Mouse (Mus musculus) neural tube, embryonic 14.5 days (tissue): ENCODE measurements around the gene Frmd4a. TPM values are rescaled to one million over a fixed set of nuclear protein-coding genes. Genes with fewer than 3 reads are reported as not detected.

Experiments used
- ATAC-seq: fragments of 200-750 bp; cut with Nextera tagmentation; 2 replicates; pipeline ENCODE4 v1.8.0; 2017; ENCODE audit warnings: low read depth, mild to moderate bottlenecking, moderate TSS enrichment, moderate library complexity
- H3K27ac ChIP-seq: fragments of 300-500 bp; sonication (generic); 2 replicates; pipeline ENCODE4 v1.5.1; 2014; ENCODE audit warnings: low read depth, mild to moderate bottlenecking, control low read depth, low read length, moderate library complexity, mixed read lengths
- H3K27me3 ChIP-seq: fragments of 300-500 bp; sonication (generic); 2 replicates; pipeline ENCODE4 v1.6.1; 2014; ENCODE audit warnings: low read length; ENCODE audit not compliant: control insufficient read depth, insufficient read depth
- H3K36me3 ChIP-seq: fragments of 300-500 bp; sonication (generic); 2 replicates; pipeline ENCODE4 v1.6.1; 2014; ENCODE audit warnings: low read length, mixed read lengths; ENCODE audit not compliant: control insufficient read depth, insufficient read depth
- H3K4me1 ChIP-seq: fragments of 300-500 bp; sonication (generic); 2 replicates; pipeline ENCODE4 v1.6.1; 2014; ENCODE audit warnings: low read length; ENCODE audit not compliant: control insufficient read depth, insufficient read depth
- H3K4me2 ChIP-seq: fragments of 300-500 bp; sonication (generic); 2 replicates; pipeline ENCODE4 v1.6.1; 2014; ENCODE audit warnings: mild to moderate bottlenecking, low read depth, low read length, control low read depth
- H3K4me3 ChIP-seq: fragments of 300-500 bp; sonication (generic); 2 replicates; pipeline ENCODE4 v1.5.1; 2014; ENCODE audit warnings: low read depth, low read length, control low read depth, mixed read lengths
- H3K9ac ChIP-seq: fragments of 300-500 bp; sonication (generic); replicated peaks from 2 replicates; pipeline ENCODE4 v1.6.1; 2014; ENCODE audit warnings: low read depth, mild to moderate bottlenecking, control low read depth, low read length, mixed read lengths
- H3K9me3 ChIP-seq: fragments of 300-500 bp; sonication (generic); 2 replicates; pipeline ENCODE4 v1.6.1; 2016; ENCODE audit warnings: low read length; ENCODE audit not compliant: control insufficient read depth
- WGBS: fragments of 180-500 bp; shearing (Covaris S2); extraction: QIAGEN DNeasy Blood & Tissue Kit; methylation state at CpG from one replicate; pipeline ENCODE4 v1.1.7; 2014; 5-methylcytosine and 5-hydroxymethylcytosine counted together
- polyA plus RNA-seq: library from polyadenylated mRNA; unstranded; fragments of >200 nt; fragmentation: Nextera tagmentation; extraction: Ambion mirVana; gene quantifications from 2 replicates; pipeline ENCODE4 v1.2.1, GENCODE M21; 2014

Frmd4a gene
- polyA plus RNA-seq, 1 experiment from 2014 or later = 67.4 TPM

DNA sequence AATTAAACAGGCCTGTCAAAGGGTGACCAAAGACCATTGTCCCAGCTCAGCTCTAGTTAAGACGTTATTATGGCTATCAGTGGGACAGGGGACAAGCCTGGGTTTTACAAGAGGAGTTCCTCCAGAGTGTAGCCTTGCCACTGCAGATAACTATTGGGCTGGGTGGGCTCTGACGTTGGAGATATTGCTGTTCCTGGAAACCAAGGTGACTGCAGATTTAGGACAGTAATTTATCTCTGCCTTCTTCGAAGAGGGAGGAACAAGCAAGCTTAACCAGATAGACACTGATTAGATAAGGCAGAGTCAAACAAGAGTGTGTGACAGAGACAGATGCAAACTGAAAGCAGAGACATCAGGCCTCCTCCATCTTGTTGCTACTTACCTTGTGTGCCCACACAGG, 330.3 kb downstream of the Frmd4a start:
- ATAC-seq = no peak
- no peaks in the 10 kb centered on the region for H3K36me3 ChIP-seq
- no peaks in the 10 kb centered on the region for H3K9me3 ChIP-seq
- no peaks in the 10 kb centered on the region for H3K27me3 ChIP-seq
- H3K27ac ChIP-seq = no peak overlapping the region
- 61% methylated on average over 3 of the region's 3 CpGs for WGBS
- no peaks in the 10 kb centered on the region for H3K4me1 ChIP-seq
- H3K4me2 ChIP-seq = no peak overlapping the region
- H3K9ac ChIP-seq = no peak overlapping the region
- H3K4me3 ChIP-seq = no peak overlapping the region

DNA sequence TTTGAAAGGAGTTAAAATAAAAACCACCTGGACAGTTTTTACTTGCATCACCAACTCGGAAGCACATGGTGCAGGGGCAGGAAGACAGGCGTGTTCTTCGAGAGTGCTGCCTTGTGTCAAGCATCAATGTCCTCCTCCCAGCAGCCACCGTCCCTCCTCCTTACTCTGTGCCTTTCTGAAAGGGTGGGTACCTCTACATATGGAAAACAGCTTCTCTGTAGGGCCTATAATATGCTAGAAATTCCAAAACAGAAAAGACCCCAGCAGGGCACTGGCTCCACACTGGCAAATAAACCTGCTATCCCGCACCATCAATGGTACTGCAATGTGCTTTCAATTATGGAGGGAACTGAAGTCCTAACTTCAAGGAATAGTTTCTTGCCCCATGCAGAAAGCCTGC, 331.0 kb downstream of the Frmd4a start:
- Histone ChIP-seq H3K4me1 (no peaks in the 10 kb centered on the region), H3K9ac (no peak overlapping the region), H3K4me2 (no peak overlapping the region), H3K9me3 (no peaks in the 10 kb centered on the region), H3K27ac (no peak overlapping the region), H3K4me3 (no peak overlapping the region), H3K27me3 (no peaks in the 10 kb centered on the region), H3K36me3 (no peaks in the 10 kb centered on the region)
- 84% methylated on average over 5 of the region's 5 CpGs for WGBS
- ATAC-seq = no peak

DNA sequence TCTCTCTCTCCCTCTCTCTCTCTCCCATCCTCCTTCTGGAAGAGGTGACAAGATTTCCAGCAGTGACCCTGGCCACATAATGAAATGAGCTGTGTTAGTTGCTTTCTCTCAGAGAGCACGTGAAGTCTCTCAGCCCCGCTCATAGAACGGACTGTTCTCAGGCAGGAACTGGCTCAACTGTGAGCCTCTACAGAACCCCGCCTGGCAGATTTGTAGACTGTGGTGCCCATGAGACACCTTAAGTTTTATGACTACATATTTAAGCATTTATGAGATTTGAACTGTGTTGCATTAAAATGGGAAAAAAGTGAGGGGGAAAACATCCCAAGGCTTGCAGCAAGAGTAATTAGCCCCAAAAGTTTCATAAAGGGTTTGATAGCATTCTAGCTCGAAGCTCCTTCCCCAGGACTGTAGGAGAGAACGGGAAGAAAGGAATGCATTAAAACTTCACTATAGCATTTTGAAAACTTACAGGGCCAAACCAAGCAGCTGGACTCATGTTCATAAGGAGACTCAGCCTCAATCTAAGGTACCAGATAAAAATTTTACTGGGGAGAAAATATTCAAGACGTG, 339.4 kb downstream of the Frmd4a start:
- 72% methylated on average over 7 of the region's 7 CpGs for WGBS
- H3K9me3 ChIP-seq = no peaks in the 10 kb centered on the region
- H3K27ac ChIP-seq = no peak overlapping the region
- H3K4me2 ChIP-seq = no peak overlapping the region
- no peaks in the 10 kb centered on the region for H3K27me3 ChIP-seq
- 0 out of 2 replicates have a peak, but pooled peaks have one; percentile 54 for ATAC-seq
- H3K9ac ChIP-seq = no peak overlapping the region
- H3K36me3 ChIP-seq = no peaks in the 10 kb centered on the region
- H3K4me1 ChIP-seq = no peaks in the 10 kb centered on the region
- H3K4me3 ChIP-seq = no peak overlapping the region

DNA sequence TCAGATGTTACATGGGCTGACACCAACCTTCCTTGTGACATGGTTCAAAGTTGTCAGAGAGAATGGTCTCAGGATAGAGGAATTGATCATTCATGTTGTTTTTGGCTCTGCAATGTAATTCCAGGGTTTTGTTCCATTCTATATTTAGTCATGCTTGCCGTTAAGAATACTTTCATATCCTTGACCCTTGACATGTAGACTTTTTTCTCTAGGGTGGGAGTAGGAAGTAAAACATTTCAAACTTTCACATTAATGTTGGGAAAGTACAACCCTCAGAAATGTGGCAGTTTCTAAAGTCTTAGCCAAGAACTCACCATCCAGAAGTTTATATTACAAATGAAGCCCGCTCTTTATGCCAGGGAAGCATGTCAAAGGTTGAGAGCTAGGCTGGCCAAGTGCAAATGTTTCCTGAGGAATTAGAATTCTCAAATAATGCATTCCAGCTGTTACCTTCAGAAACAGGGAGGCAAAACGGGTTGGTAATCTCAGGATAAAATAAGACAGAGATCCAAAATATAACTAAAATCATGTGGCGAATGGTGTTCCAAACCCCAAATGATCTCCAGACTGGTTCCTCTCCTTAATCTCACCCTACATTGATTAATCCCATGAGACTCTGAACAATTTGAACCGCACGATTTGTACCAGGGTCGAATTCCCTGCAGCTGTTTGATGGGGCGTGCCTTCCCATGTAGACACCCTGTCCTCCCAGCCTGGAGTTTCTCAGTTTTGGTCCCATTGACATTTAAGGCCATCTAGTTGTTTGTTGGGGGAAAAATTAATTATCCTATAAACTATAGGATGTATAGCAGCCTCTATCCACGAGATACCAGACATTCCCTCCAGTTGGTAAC, 344.7 kb downstream of the Frmd4a start:
- Histone ChIP-seq H3K9me3 (no peaks in the 10 kb centered on the region), H3K9ac (no peak overlapping the region), H3K4me1 (no peaks in the 10 kb centered on the region), H3K27ac (no peak overlapping the region), H3K4me3 (no peak overlapping the region), H3K4me2 (no peak overlapping the region), H3K36me3 (no peaks in the 10 kb centered on the region), H3K27me3 (no peaks in the 10 kb centered on the region)
- 79% methylated on average over 9 of the region's 9 CpGs for WGBS
- no peak for ATAC-seq

DNA sequence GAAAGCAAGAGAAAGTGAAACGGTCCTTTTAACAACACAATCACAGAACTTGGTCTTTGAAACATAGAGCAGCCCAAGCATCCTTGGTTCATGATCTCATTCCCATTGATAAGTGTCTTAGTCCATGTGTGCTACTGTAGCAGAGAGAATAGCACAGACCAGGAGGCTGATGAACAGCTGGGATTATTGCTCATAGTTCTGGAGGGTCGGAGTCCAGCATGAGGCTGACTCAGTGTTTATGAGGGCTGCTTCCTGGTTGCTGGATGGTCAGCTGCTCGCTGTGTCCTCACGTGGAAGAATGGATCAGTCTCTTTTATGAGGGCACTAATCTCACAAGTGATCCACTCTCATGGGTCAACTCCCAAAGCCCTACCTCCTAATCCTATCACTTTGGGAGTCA, 347.4 kb downstream of the Frmd4a start:
- Histone ChIP-seq H3K36me3 (no peaks in the 10 kb centered on the region), H3K9me3 (no peaks in the 10 kb centered on the region), H3K27me3 (no peaks in the 10 kb centered on the region), H3K9ac (no peak overlapping the region), H3K4me2 (no peak overlapping the region), H3K4me3 (no peak overlapping the region), H3K27ac (no peak overlapping the region), H3K4me1 (no peaks in the 10 kb centered on the region)
- ATAC-seq = no peak
- WGBS = 85% methylated on average over 4 of the region's 4 CpGs

DNA sequence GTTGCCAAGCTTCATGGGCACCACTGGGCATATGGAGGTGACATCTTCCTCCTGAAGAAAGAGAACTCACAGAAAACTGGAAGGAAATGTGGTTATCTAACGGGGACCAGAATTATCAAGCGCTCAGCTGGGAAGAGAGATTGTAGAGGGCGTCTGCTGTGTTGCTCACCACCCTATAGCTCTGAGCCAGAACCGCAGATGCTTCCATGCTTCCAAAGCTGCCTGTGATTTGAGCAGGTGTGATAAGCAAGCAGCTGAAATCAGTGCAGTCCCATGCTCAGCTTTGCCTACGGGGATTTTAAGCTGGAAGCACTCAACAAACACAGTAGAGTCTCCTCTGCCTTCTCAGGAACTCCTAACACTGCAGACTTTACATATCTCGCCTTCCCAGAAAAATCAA, 351.0 kb downstream of the Frmd4a start:
- no peaks in the 10 kb centered on the region for H3K9me3 ChIP-seq
- H3K36me3 ChIP-seq = no peaks in the 10 kb centered on the region
- no peaks in the 10 kb centered on the region for H3K4me1 ChIP-seq
- no peak overlapping the region for H3K9ac ChIP-seq
- no peak for ATAC-seq
- no peak overlapping the region for H3K27ac ChIP-seq
- H3K27me3 ChIP-seq = no peaks in the 10 kb centered on the region
- H3K4me2 ChIP-seq = no peak overlapping the region
- WGBS = 88% methylated on average over 6 of the region's 6 CpGs
- H3K4me3 ChIP-seq = no peak overlapping the region

DNA sequence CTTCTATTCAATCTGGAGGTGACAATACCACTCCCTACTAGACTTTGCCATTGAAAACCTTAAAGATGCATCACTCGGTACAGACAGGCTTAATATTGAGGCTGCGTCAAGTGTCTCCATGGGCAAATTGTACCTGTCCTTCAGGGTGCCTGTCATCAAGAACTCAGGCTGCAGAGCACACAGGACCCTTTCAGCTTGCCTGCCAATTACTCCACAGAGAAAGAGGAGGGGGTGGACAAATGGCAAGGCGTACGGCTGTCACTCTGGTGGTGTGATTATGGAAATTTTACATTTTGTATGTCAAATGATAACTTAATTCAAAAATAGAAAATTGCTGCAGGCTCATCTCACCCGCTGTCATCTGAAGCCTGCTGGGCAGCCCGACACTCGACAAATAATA, 353.0 kb downstream of the Frmd4a start:
- Histone ChIP-seq H3K36me3 (no peaks in the 10 kb centered on the region), H3K27me3 (no peaks in the 10 kb centered on the region), H3K4me2 (no peak overlapping the region), H3K27ac (no peak overlapping the region), H3K4me3 (no peak overlapping the region), H3K9ac (no peak overlapping the region), H3K9me3 (no peaks in the 10 kb centered on the region), H3K4me1 (no peaks in the 10 kb centered on the region)
- 81% methylated on average over 7 of the region's 7 CpGs for WGBS
- no peak for ATAC-seq

DNA sequence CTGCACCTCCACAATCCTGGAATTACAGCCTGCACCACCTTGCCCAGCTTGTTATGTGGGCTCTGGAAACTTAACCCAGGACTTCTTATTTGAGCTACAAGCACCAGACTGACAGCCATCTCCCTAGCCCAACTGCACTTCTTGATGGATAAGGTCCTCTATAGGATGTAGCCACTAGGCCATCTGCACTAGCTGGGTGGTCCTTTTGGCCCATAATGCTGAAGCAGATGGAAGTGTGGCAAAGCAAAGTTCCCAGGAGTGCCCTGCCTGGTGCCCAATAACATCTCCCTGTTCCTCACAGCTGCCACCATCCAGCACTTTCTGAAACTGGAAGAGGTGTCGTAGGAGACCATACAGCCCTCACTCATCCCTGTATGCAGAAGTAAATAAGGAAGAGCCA, 353.8 kb downstream of the Frmd4a start:
- H3K27ac ChIP-seq = no peak overlapping the region
- H3K9ac ChIP-seq = no peak overlapping the region
- H3K4me2 ChIP-seq = no peak overlapping the region
- no peak overlapping the region for H3K4me3 ChIP-seq
- no peaks in the 10 kb centered on the region for H3K9me3 ChIP-seq
- no peaks in the 10 kb centered on the region for H3K36me3 ChIP-seq
- 84% methylated on average over 1 of the region's 1 CpGs for WGBS
- ATAC-seq = no peak
- H3K4me1 ChIP-seq = no peaks in the 10 kb centered on the region
- H3K27me3 ChIP-seq = no peaks in the 10 kb centered on the region

DNA sequence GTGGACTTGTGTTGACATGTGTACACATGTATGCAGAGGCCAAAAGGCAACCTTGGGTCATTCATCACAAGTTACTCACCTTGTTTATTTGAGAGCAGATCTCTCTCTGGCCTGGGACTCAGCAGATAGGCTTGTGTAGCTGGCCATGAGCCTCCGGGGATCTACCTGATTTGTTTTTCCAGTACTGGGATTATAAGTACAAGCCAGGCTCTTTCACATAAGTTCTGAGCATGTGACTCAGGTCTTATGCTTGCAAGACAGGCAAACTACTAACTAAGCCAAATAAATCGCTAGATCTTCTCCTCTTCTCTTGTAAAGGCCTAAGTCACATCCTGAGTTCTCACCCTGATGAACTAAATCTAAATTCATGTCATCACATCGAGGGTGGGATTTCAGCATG, 361.3 kb downstream of the Frmd4a start:
- Histone ChIP-seq H3K9me3 (no peaks in the 10 kb centered on the region), H3K4me3 (no peak overlapping the region), H3K4me2 (no peak overlapping the region), H3K4me1 (no peaks in the 10 kb centered on the region), H3K27me3 (no peaks in the 10 kb centered on the region), H3K27ac (no peak overlapping the region), H3K36me3 (no peaks in the 10 kb centered on the region), H3K9ac (no peak overlapping the region)
- no peak for ATAC-seq
- 88% methylated on average over 3 of the region's 3 CpGs for WGBS
